Mouse (Mus musculus) bone marrow macrophage, adult 2 months (primary cell): ENCODE data around the gene Card14.

Experiments used
- CTCF ChIP-seq: IDR thresholded peaks from 2 replicates; pipeline ENCODE4 v1.5.1; 2012; ENCODE audit warnings: low read depth, mild to moderate bottlenecking, low read length, moderate library complexity
- POLR2A ChIP-seq: IDR thresholded peaks from 2 replicates; pipeline ENCODE4 v1.6.1; 2012; ENCODE audit warnings: mild to moderate bottlenecking, low read depth, low read length, borderline replicate concordance

- TF ChIP-seq POLR2A (no peak), CTCF (no peak)
Observed at GRCm38 (mm10) chr11:119267241-119267674, 40.3 kb upstream of the Card14 start.
